Mouse (Mus musculus): Measurements from ENCODE around the gene D10Wsu102e.

- TF ChIP-seq GATA1 (IDR thresholded peaks at IDR 0.05; ENCODE audit: low read length) (no peak), TAL1 (IDR thresholded peaks at IDR 0.05; ENCODE audit: low read length) (no peak)
Observed at GRCm38 (mm10) chr10:83376911-83377682, 17.1 kb downstream of the D10Wsu102e start.
